Mouse (Mus musculus) megakaryocyte, embryonic 14.5 days (primary cell): ENCODE results near the gene Atp6v1g2. TPM values are rescaled to one million over a fixed set of nuclear protein-coding genes. Genes with fewer than 3 reads are reported as not detected.
A peak's percentile ranks its signal among the peaks of the same experiment; 100 is the strongest.
"Not testable (repeated sequence)": the region's sequence is repeated elsewhere in the genome, so short reads cannot be mapped to it uniquely, and the experiment has no call there.

Source experiments
- H3K27me3 ChIP-seq: replicated peaks from 2 replicates; pipeline ENCODE3; 2012; ENCODE audit warnings: inconsistent platforms
- H3K36me3 ChIP-seq: replicated peaks from 2 replicates; pipeline ENCODE3; 2012; ENCODE audit warnings: low read length, inconsistent platforms, mixed read lengths
- H3K4me1 ChIP-seq: 2 replicates; pipeline ENCODE4 v1.6.1; 2012; ENCODE audit warnings: inconsistent platforms
- H3K4me3 ChIP-seq: replicated peaks from 2 replicates; pipeline ENCODE3; 2012; ENCODE audit warnings: moderate library complexity, mild to moderate bottlenecking, inconsistent platforms
- H3K9me3 ChIP-seq: 2 replicates; pipeline ENCODE4 v1.6.1; 2012; ENCODE audit warnings: inconsistent platforms
- FLI1 ChIP-seq: IDR thresholded peaks from 2 replicates; pipeline ENCODE4 v1.6.1; 2012; ENCODE audit warnings: low read length, inconsistent platforms, mixed read lengths
- GATA1 ChIP-seq: IDR thresholded peaks from 3 replicates; pipeline ENCODE4 v1.6.1; 2012; ENCODE audit warnings: mixed read lengths, low read length, inconsistent platforms, borderline replicate concordance
- polyA plus RNA-seq: library from polyadenylated mRNA; stranded (reverse); fragments of >175 nt; gene quantifications from 2 replicates; pipeline ENCODE4 v1.2.3, GENCODE M21; 2012; ENCODE audit warnings: low replicate concordance; ENCODE audit not compliant: insufficient read depth

Atp6v1g2 gene
- polyA plus RNA-seq, 1 experiment: 0.86 TPM

DNA sequence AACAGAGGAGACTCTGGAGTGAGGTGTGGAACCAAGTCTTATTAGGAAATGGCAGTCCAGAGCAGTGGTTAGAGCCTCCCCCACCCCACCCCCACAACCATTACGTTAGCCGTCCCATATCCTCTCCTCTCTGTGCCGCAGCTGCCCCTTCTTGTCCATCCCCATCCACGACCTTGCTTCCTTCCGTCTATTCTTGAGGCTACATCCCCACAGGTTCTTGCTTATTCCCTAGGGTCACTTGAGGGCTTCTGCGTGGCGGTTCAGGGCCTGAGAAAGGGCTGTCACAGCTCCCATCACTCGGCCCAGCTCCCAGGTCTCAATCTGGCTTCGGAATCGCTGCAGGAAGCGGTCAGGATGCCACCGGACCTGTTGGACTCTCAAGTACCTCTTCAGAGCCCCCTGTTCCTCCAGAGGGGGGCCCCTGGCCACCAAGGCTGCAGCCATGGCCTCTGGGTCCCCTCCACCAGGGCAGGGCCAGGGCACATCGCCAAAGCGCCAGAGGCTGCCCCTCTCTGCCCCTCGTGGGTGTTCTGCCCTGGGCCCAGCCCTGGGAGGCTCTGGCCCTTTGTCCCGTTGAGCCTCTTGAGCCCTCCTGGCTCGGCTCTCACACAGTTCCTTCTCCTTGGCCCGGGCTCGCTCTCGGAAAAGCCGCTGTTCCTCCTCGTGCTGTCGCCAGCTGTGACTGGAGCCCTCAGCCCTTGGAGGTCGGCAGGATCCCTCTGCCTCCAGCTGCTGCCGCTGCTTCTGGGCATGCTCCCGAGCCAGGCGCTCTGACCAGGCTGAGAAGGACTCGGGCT, 13.1 kb upstream of the Atp6v1g2 start, which contains the start of gene Gm16181:
Gm16181 (plus strand) TSS at position 679 of the 797 bp plus-strand sequence.
- H3K36me3 ChIP-seq: peaks cover 42% of the 10 kb centered on the region
- H3K27me3 ChIP-seq: no peaks in the 10 kb centered on the region
- no peaks in the 10 kb centered on the region for H3K9me3 ChIP-seq
- TF ChIP-seq FLI1: no peak
- peak within 1 kb of the TSS; percentile 81 for H3K4me3 ChIP-seq
- H3K4me1 ChIP-seq: peaks cover 90% of the 10 kb centered on the region

DNA sequence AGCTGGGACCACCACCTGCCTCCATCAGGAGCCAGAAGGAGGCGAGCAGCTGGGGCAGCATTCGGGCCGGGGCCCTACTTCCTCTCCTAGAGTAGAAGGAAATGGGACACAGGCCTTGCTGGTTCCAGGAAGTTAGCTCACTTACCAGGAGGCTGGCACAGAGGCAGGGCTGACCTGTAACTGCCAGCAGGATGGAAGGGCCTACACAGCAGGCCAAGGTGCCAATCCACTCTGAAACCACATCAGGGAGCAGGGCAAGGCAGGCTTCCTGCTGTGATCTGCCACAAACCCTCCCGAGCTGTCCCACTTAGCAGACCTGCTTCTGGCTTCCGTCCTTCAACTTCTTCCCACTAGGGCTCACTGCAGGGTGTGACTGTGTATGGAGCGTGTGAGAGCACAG, 11.2 kb upstream of the Atp6v1g2 start:
- peak overlapping the region; percentile 80 for H3K4me3 ChIP-seq
- no peaks in the 10 kb centered on the region for H3K9me3 ChIP-seq
- no peaks in the 10 kb centered on the region for H3K27me3 ChIP-seq
- peaks cover 56% of the 10 kb centered on the region for H3K36me3 ChIP-seq
- peak; percentile 71; the same call in 1 of the 3 replicates for TF ChIP-seq GATA1
- TF ChIP-seq FLI1: no peak
- peaks cover 92% of the 10 kb centered on the region for H3K4me1 ChIP-seq

DNA sequence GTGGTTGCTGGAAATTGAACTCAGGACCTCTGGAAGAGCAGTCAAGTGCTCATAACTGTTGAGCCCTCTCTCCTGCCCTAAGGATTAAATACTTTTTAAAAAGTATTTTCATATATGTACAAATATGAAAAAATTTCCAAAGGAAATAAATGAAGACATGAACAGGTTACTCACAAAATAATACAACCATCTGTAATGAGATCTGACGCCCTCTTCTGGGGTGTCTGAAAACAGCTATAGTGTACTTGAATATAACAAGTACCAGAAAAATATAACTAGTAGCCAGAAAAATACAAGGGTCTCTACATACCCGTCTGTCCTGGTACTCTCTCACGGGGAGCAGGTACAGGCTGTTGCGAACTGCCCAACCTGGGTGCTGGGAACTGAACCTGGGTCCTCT, 8.8 kb upstream of the Atp6v1g2 start:
- Histone ChIP-seq H3K9me3 (no peaks in the 10 kb centered on the region), H3K4me1 (peaks cover 90% of the 10 kb centered on the region), H3K36me3 (peaks cover 80% of the 10 kb centered on the region), H3K4me3 (no peak overlapping the region), H3K27me3 (no peaks in the 10 kb centered on the region)
- TF ChIP-seq FLI1 (no peak), GATA1 (no peak)

GRCm38 (mm10) chr17:35225456-35225855, 8.0 kb upstream of the Atp6v1g2 start:
- no peak for TF ChIP-seq GATA1
- TF ChIP-seq FLI1: no peak

DNA sequence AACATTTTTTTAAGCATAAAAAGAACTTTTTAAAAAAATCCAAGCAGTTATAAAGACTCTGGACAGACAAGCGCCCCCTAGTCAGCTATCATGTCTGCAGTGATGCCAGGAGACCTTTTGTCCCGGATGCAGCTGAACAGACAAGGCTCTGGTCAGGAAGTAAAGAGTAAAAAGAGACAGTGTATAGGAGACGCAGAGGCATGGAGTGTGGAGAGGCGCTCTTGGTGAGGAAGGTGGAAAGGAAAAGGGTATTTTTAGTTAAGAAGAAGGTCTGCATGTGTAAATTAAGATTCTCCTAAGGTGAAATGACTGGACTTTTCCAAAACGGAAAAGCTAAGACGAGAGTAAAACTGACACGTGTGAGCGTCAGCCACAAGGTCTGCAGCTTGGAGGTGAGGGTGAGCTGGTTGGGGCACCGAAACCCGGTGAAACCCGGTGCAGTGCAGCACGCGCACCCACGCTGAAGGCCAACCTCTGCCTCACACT, 6.9 kb upstream of the Atp6v1g2 start:
- Histone ChIP-seq H3K4me3 (peak overlapping the region; percentile 42), H3K27me3 (no peaks in the 10 kb centered on the region), H3K4me1 (peaks cover 88% of the 10 kb centered on the region), H3K36me3 (peaks cover 82% of the 10 kb centered on the region), H3K9me3 (no peaks in the 10 kb centered on the region)
- TF ChIP-seq GATA1 (no peak), FLI1 (no peak)

More at GRCm38 (mm10) chr17:35225456-35225855, 8.0 kb upstream of the Atp6v1g2 start:
- no peak overlapping the region for H3K4me3 ChIP-seq
- no peaks in the 10 kb centered on the region for H3K27me3 ChIP-seq
- peaks cover 80% of the 10 kb centered on the region for H3K36me3 ChIP-seq
- H3K4me1 ChIP-seq: peaks cover 88% of the 10 kb centered on the region
- no peaks in the 10 kb centered on the region for H3K9me3 ChIP-seq

GRCm38 (mm10) chr17:35231022-35231421, 2.4 kb upstream of the Atp6v1g2 start:
- Histone ChIP-seq H3K27me3 (no peaks in the 10 kb centered on the region), H3K4me3 (peak overlapping the region; percentile 70), H3K4me1 (peaks cover 85% of the 10 kb centered on the region), H3K9me3 (no peaks in the 10 kb centered on the region), H3K36me3 (peaks cover 71% of the 10 kb centered on the region)
- no peak for TF ChIP-seq GATA1
- TF ChIP-seq FLI1: no peak

GRCm38 (mm10) chr17:35232043-35232442, 1.4 kb upstream of the Atp6v1g2 start:
- peaks cover 66% of the 10 kb centered on the region for H3K36me3 ChIP-seq
- H3K4me3 ChIP-seq: peak overlapping the region; percentile 84
- peaks cover 85% of the 10 kb centered on the region for H3K4me1 ChIP-seq
- no peaks in the 10 kb centered on the region for H3K9me3 ChIP-seq
- no peaks in the 10 kb centered on the region for H3K27me3 ChIP-seq
- TF ChIP-seq GATA1 (no peak), FLI1 (no peak)

- Histone ChIP-seq H3K27me3 (no peaks in the 10 kb centered on the region), H3K36me3 (peaks cover 66% of the 10 kb centered on the region), H3K9me3 (no peaks in the 10 kb centered on the region), H3K4me3 (peak overlapping the region; percentile 84), H3K4me1 (peaks cover 79% of the 10 kb centered on the region)
- TF ChIP-seq GATA1 (no peak), FLI1 (no peak)
Measured at GRCm38 (mm10) chr17:35232659-35233058, 801 bp upstream of the Atp6v1g2 start.

- peak overlapping the region; percentile 99 for H3K4me3 ChIP-seq
Measured at GRCm38 (mm10) chr17:35234090-35234489, 630 bp downstream of the Atp6v1g2 start.

DNA sequence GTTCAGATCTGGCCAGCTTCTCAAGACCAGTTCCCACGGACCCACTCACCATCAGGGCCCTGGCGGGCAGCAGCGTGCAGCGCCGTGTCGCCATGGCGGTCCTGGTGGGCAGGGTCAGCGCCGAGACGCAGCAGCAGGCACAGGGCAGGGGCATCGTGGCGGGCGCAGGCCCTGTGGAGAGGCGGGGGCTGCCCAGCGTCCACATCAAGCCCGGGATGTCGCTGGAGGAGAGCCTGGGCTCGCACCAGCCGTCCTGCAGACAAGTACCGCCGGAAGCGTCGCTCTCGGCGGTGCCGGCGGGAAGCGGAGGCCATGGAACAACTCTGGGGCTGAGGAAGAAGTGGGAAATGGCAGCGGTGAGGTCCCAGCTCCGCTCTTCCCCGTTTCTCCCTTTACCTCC, 1.4 kb downstream of the Atp6v1g2 start:
- H3K27me3 ChIP-seq: no peaks in the 10 kb centered on the region

More at GRCm38 (mm10) chr17:35234090-35234489, 630 bp downstream of the Atp6v1g2 start:
- H3K9me3 ChIP-seq, H3K27me3 ChIP-seq: not testable (repeated sequence)
- H3K36me3 ChIP-seq: peaks cover 57% of the 10 kb centered on the region
- peaks cover 74% of the 10 kb centered on the region for H3K4me1 ChIP-seq

More for the DNA sequence above, 1.4 kb downstream of the Atp6v1g2 start:
- Histone ChIP-seq H3K4me1 (peaks cover 71% of the 10 kb centered on the region), H3K36me3 (peaks cover 48% of the 10 kb centered on the region), H3K4me3 (peak overlapping the region; percentile 99), H3K9me3 (no peaks in the 10 kb centered on the region)
- TF ChIP-seq FLI1: no peak
